Mouse (Mus musculus): ENCODE results near the gene Gm49358.

- no peak for TF ChIP-seq CTCF (IDR thresholded peaks at IDR 0.05; ENCODE audit: insufficient read depth, low read length)
- no peak for TF ChIP-seq POLR2A (IDR thresholded peaks at IDR 0.05; ENCODE audit: borderline replicate concordance, extremely low read depth, low read depth, low read length)
Measured at GRCm38 (mm10) chr10:86824871-86825270, 61.1 kb downstream of the Gm49358 start.
